Mouse (Mus musculus): ENCODE results near the gene Prl3b1. TPM values are rescaled to one million over a fixed set of nuclear protein-coding genes. Genes with fewer than 3 reads are reported as not detected.

Gene Prl3b1
- not detected for total RNA-seq (2021)
- long read RNA-seq, experiment 1: 0 reads
- long read RNA-seq, experiment 2: 0 reads

- no peak for DNase-seq (ENCODE audit: low spot score in 2 of 2)
- Histone ChIP-seq H3K27ac (no peak within 1 kb of the TSS), H3K4me3 (no peak within 1 kb of the TSS)
- TF ChIP-seq CTCF (conservative IDR thresholded peaks at IDR 0.05): no peak
Observed at GRCm38 (mm10) chr13:27241547-27241946, at the start of gene Prl3b1. Gene Prl3b1, plus strand, starts transcription at chr13:27241847.

- no peak within 1 kb of the TSS for H3K4me3 ChIP-seq
- DNase-seq (ENCODE audit: low spot score in 2 of 2): no peak
- no peak for TF ChIP-seq CTCF (conservative IDR thresholded peaks at IDR 0.05)
Observed at GRCm38 (mm10) chr13:27196359-27196758, 45.3 kb upstream of the Prl3b1 start, which contains the start of gene Prl3c1. Gene Prl3c1, plus strand, starts transcription at chr13:27196659.

GRCm38 (mm10) chr13:27259136-27259535 is 17.5 kb downstream of the Prl3b1 start, which contains the start of gene Prl3a1:
Gene Prl3a1, plus strand, starts transcription at chr13:27259436.
- Histone ChIP-seq H3K4me3 (no peak within 1 kb of the TSS), H3K27ac (no peak within 1 kb of the TSS)
- DNase-seq (ENCODE audit: low spot score in 2 of 2): no peak
- TF ChIP-seq CTCF (conservative IDR thresholded peaks at IDR 0.05): no peak

More at GRCm38 (mm10) chr13:27196359-27196758, 45.3 kb upstream of the Prl3b1 start, which contains the start of gene Prl3c1:
- no peak within 1 kb of the TSS for H3K27ac ChIP-seq

Other genes with a start within 250 kb of the Prl3b1 start
- not detected for gene Prl, start 184.3 kb upstream of the Prl3b1 start, total RNA-seq (2021)
- not detected for gene Prl3d1, start 147.7 kb upstream of the Prl3b1 start, total RNA-seq (2021)
- not detected for gene Prl3d2, start 120.1 kb upstream of the Prl3b1 start, total RNA-seq (2021)
- not detected for gene Prl3d3, start 85.1 kb upstream of the Prl3b1 start, total RNA-seq (2021)
- gene Prl3c1, start 45.2 kb upstream of the Prl3b1 start, total RNA-seq (2021): not detected
- gene Prl3a1, start 17.6 kb downstream of the Prl3b1 start, total RNA-seq (2021): not detected
- gene Prl6a1, start 70.8 kb downstream of the Prl3b1 start, total RNA-seq (2021): not detected
- not detected for gene Prl8a2, start 103.8 kb downstream of the Prl3b1 start, total RNA-seq (2021)
- gene Prl2b1, start 149.0 kb downstream of the Prl3b1 start, total RNA-seq (2021): not detected
- gene Prl8a6, start 196.8 kb downstream of the Prl3b1 start, total RNA-seq (2021): not detected

All from layer of hippocampus, adult 2 months (tissue).